Comparison of ENCODE assay signal across 15 mouse cellular contexts in the genomic region with DNA sequence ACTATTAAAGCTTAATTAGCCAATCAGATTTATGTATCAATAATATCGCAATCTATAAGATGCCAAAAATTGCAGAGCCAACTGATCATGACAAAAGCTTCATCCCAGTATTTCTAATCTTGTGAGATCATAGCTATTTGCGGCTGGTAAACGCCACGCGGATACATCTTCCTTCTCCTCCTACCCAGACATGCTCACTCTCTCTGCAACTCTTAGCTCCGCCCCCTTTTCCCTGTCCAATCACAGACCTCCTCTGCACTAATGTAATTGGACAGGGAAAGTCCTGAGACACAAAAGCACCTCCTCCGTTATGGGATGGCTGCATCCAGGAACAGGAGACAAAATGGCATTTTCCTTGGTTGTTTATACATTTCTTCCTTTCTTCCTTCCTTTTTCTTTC.
DNase-seq lines count a peak whose midpoint lies in the region.
"Had no signal": no experiment of that assay in that cellular context is flagged by ENCODE, and none has a peak within 500 bp of the region (broad histone marks: within the 10 kb centered on the region; RNA-seq: fewer than 3 reads in every experiment).

No protein-coding gene starts in this region.

- DNase-seq in lung, postnatal 10 days = peak; percentile 37
- no peak for DNase-seq in lung, postnatal 25 days (ENCODE audit: low spot score)
- peak; percentile 20 for DNase-seq in 3T3-L1 (ENCODE audit: low read depth, low spot score)
- peak; percentile 58 for DNase-seq in A20 (ENCODE audit: low read depth, low spot score)
- DNase-seq in MEL-GATA-1-ER (ENCODE audit: extremely low read depth, low read depth) = peak; percentile 81
- no peak for DNase-seq in kidney, adult 18-20 months
- no peak for DNase-seq in cerebellum, adult 11-12 months
- DNase-seq: adrenal gland, adult 8-10 months; cerebellum, adult 11 months; cerebellum, adult 9-10 months; cerebellum, postnatal 25 days; gastrocnemius, postnatal 36 days; heart, adult 11 months; heart, postnatal 10 days; heart, postnatal 4 days had no signal

Comparison
In these comparisons a context has a peak if more than half of its experiments do, and no peak if none do; other contexts are left out.
1. DNase-seq: peak in lung, postnatal 10 days (single experiment), 3T3-L1 (single experiment), A20 (single experiment) and MEL-GATA-1-ER (single experiment); none in lung, postnatal 25 days (single experiment), kidney, adult 18-20 months (single experiment) and cerebellum, adult 11-12 months (single experiment).